Mouse (Mus musculus): ENCODE results near the gene Tubb2b.

The Tubb2b gene

DNA sequence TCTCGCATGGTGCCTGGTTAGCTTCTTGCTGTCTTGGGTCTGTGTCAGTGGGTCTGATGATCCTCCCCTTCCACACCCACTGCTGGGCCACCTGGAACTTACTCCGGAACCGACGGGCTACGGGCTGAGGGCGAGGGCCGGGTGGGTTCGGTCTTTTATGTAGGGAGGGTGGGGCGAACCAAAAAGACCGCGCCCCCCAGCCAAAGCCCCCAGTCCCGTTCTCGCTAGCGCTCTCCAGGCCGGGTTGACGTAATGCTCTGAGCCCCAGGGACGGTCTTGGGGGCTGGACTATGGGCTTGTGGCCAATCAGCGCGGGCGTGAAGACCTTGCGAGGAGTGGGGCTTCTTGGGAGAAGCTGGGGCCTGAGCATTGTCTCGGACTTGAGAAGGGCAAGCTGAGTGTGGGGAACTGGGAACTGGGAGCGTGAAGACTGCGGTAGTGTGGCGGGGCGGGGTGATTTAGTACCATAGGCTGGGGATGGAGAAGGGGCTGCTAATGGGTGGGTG is at the start of gene Tubb2b:
Tubb2b (minus strand) TSS at position 241 of the 506 bp plus-strand sequence.
- DNase-seq = peak; percentile 84 to 91

GRCm38 (mm10) chr13:34174025-34174424 is 43.8 kb upstream of the Tubb2b start:
- DNase-seq = no peak

GRCm38 (mm10) chr13:34163304-34163975 is 33.2 kb upstream of the Tubb2b start:
- DNase-seq = no peak

- DNase-seq = peak; percentile 97
These were observed 32.4 kb upstream of the Tubb2b start, which contains the start of gene Psmg4 for GRCm38 (mm10) chr13:34162491-34163303. Psmg4 (plus strand) TSS chr13:34162964.

DNA sequence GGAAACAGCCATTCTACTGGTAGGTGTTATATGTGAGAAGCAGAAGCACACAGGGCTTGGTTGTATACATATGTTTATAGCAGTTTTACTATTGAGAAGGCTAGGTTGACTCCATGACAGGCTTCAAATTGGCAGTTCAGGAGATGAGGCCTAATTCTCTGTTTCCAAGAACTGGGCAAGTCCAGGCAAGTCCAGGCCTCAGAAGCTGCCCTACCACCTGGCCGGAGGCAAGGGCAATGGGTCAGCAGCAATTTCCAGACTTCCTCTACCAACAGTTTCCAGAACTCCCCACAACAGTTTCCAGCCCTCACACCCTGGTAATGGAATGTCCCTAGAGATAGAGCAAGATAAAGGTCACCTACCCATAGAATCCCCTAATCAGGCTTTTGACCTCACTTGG is 29.7 kb upstream of the Tubb2b start:
- no peak for DNase-seq

DNA sequence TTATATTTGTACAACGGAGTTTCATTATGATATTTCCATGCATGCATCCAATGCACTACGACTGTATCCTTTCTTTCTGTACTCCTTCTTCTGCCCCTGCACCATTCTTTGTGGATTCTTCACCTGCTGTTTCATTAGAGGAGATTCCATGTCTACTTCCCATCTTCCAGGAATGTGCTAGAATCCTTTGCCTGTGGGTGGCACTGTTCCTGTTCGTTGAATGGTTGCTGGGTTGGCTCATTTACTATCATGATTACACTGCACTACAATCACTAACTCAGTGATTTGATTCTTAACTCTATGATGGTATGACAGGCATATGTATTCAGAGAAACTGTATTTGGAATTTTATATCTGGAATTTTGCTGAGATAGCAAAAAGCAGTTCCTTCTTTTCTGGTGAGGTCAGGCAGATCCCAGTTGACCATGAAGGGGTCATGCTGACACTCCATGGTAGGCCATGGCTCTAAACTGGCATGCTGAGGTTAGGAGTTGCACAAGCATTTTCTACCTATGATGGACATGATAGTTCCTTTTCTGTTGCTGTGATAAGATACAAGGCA is 27.4 kb upstream of the Tubb2b start:
- DNase-seq = no peak

- DNase-seq = peak; percentile 27 to 46
These were observed 26.5 kb upstream of the Tubb2b start for GRCm38 (mm10) chr13:34156840-34157185.

DNA sequence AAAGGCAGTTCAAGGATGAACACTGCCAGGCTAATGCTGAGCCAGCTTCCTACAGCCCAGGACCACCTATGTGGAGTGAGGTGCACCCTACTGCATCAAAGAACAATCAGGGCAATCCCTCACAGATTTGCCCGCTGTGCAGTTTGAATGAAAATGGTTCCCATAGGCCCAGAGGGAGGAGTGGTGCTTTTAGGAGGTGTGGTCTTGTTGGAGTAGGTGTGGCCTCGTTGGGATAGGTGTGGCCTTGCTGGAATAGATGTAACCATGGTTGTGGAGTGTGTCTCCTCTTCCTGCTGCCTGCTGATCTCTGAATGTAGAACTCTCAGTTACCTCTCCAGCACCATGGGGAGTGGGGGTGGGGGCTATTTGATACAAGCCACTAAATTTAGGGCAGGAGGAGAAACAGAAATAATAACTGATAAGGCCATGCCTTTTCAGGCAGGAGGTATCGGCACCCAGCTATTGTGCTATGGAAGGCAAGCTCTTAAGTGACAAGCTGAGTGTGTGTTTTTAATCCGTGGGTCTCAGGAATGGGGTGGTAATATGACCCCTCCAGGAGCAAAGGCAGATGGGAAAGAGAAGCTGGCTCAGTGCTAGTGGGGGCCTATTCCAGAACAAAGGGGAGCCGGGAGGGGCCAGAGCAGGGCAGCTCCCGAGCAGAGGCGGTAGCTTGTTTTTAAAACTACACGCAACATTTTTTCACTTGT is 26.0 kb upstream of the Tubb2b start:
- peak; percentile 18 to 39 for DNase-seq

GRCm38 (mm10) chr13:34154931-34155272 is 24.6 kb upstream of the Tubb2b start:
- peak; percentile 78 to 85 for DNase-seq

DNA sequence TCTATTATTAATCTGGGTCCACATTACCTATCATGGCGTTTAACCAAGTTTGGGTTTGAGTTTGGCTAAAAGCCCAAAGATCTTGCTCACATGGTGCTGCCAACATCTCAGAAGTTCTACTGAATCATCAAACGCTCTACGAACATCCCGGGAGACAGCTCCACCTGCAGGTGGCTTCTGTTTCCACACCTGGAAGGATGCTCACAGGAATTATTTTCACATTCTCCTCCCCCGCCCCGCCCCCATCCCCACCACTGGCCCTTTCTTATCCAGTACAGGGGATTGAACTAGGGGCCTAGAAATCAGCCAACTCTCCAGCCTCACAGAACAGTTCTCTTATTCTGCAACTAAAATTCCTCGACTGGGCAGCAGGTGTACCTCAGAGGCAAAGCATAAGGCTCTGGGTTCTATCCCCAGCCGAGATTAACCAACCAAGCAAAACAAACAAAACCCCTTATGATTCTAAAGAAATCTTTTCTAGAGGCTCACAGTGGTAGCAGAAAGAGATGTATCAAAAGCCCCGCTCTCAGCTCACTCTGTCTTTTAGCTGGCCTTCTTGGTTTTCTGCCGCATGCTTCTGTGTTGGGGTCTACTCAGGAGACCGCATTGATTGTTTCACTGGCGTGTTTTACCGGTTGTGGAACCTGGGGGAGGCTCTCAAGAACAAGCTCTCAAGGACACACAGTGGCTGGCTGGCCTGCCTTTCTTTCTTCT is 24.1 kb upstream of the Tubb2b start:
- peak; percentile 87 to 90 for DNase-seq

DNA sequence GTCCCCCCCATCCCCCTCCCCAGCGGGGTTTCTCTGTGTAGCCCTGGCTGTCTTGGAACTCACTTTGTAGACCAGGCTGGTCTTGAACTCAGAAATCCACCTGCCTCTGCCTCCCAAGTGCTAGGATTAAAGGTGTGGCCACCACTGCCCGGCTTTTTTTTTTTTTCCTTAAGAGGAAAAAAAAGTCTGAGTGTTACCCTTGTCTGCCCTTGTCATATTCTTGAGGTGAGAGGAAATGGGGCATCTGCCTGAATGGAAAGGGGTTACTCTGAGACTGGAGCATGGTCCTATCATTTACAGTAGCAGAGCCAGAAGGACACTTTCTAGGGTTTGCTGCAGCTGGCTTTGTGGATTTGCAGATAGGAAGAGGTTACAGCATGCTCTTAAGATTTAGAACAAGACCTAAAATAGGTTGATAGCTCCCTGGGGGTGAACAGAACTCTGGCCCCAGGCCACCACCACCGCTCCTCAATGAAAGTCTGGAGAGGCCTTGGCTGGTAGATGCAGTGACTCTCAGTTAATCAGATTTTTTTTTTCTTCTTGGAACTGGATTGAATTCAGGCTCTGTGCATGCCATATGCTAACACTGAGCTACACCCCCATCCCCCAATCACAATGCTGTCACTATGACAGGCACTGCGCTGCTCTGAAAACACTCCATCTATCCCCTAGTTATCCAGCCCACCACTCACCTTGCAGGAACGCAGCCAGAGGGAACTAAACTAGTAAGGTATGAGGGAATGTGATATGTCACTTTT is 23.2 kb upstream of the Tubb2b start:
- peak in 1 of 2 experiments; percentile 12 for DNase-seq

GRCm38 (mm10) chr13:34152695-34153094 is 22.4 kb upstream of the Tubb2b start:
- peak; percentile 36 to 67 for DNase-seq

DNA sequence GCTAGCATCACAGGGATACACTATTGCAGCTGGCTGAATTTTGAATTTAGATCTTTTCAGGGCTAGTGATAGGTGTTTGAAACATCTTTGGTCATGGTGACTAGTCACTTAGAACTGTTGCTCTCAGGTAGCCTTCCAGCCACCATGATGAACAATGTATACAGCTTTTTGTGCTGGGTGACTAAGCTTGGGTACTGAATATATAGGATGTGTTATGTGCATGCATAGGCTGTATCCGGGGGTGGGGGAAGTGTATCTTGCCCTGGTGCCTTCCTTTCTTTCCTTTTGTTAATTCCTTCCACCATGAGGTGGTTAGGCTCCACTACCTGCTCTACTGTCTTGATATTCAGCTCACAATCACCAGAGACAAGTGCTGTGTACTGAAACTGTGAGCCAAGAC is 21.2 kb upstream of the Tubb2b start:
- no peak for DNase-seq

- DNase-seq = peak; percentile 54 to 64
These were observed 20.2 kb upstream of the Tubb2b start for GRCm38 (mm10) chr13:34150271-34151027.

DNA sequence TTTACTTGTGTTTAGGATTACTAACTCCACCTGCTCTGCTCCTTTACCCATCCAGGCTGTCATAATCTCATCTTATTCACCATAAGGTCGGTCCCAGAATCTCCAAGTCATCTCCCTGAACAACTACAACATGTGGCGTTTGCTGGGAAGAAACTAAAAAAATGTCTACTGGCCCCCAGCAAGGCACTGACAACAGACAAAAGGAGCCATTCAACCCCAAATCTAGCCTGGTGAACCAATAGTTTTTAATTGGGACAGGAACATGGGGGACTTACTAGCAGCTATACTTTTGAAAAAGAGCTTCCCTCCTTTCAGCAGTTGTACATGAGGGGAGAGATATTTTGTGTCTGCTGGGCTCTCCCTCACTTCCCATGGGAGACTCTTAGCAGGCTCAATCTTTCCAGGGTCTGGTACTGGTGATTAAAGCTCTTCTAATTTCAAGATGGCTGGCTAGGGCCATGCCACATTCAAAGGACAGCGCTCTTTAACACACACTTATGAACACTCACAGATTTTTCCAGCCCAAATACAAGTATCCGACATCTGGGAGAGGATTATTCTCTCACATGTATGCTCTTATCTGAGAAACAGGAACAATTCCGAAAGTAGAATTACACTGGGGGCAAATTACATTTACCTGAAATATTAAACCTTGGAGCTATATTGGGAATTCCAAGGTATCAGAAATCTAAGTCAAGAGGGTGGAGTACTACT is 19.4 kb upstream of the Tubb2b start:
- DNase-seq = no peak

GRCm38 (mm10) chr13:34148767-34149392 is 18.6 kb upstream of the Tubb2b start:
- DNase-seq = peak; percentile 69 to 82

DNA sequence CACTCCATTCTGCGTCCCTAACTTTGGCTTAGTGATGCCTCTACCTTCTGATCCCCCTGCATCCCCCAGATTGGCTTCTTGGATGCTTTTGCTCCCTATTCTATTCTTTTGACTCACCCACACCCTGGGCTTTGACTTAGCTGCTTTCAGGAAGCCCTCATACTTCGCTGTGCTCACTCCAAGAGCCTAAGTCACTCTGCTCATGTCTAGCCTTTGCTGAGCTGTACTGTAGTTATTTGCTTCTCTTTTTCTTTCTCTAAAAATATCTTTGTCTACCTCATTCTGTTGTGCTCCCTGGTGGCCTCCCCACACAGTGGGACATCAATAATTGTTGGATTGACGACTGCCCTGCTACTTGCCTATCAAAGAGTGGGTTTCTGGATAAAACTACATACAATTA is 17.9 kb upstream of the Tubb2b start:
- DNase-seq = no peak

DNA sequence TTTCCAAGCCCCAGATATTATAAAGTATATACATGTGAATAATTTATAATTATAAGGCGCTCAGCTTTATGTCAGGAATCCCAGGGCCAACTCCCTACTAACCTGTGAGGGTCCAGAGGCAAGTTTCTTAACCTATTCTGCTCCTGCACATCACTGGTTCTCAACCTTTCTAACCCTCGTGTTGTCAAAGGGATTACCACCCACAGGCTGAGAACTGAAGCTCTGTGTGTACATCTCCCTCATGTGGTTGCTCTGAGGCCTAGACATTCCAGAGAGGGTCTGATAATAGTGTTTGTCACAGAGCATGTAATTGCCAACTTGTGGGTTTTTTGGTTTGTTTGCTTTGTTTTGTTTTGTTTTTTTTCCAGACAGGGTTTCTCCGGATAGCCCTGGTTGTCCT is 16.6 kb upstream of the Tubb2b start:
- no peak for DNase-seq

GRCm38 (mm10) chr13:34143389-34143788 is 13.1 kb upstream of the Tubb2b start:
- DNase-seq = no peak

GRCm38 (mm10) chr13:34136605-34137004 is 6.3 kb upstream of the Tubb2b start:
- DNase-seq = no peak

Measured in kidney, postnatal 4 days (tissue).